Mouse (Mus musculus): ENCODE results near the gene C77080.

Gene C77080

GRCm38 (mm10) chr4:129212486-129212885 is 48.7 kb downstream of the C77080 start:
- peak; percentile 48 to 59 for DNase-seq

GRCm38 (mm10) chr4:129211461-129211860 is 49.7 kb downstream of the C77080 start:
- DNase-seq, result peak; percentile 55 to 65

- DNase-seq, result no peak
These were observed 51.7 kb downstream of the C77080 start for GRCm38 (mm10) chr4:129209504-129209903.

- no peak for DNase-seq
These were observed 54.4 kb downstream of the C77080 start for GRCm38 (mm10) chr4:129206792-129207191.

- no peak for DNase-seq
These were observed 56.5 kb downstream of the C77080 start for GRCm38 (mm10) chr4:129204655-129205054.

- no peak for DNase-seq
These were observed 63.7 kb downstream of the C77080 start for GRCm38 (mm10) chr4:129197514-129197913.

GRCm38 (mm10) chr4:129194280-129194679 is 66.9 kb downstream of the C77080 start:
- no peak for DNase-seq

- no peak for DNase-seq
These were observed 69.5 kb downstream of the C77080 start for GRCm38 (mm10) chr4:129191691-129192090.

- peak in 1 of 2 experiments; percentile 20 for DNase-seq
These were observed 70.7 kb downstream of the C77080 start for GRCm38 (mm10) chr4:129190538-129190937.

- peak; percentile 98 to 99 for DNase-seq
These were observed 71.4 kb downstream of the C77080 start, which contains the start of the genes S100pbp and Yars for GRCm38 (mm10) chr4:129189542-129190519. S100pbp (minus strand) TSS chr4:129189727. Yars (plus strand) TSS chr4:129189760.

- peak; percentile 60 to 74 for DNase-seq
These were observed 72.2 kb downstream of the C77080 start for GRCm38 (mm10) chr4:129188803-129189541.

GRCm38 (mm10) chr4:129188041-129188659 is 73.1 kb downstream of the C77080 start:
- DNase-seq, result no peak

- DNase-seq, result no peak
These were observed 81.6 kb downstream of the C77080 start for GRCm38 (mm10) chr4:129179560-129179959.

- no peak for DNase-seq
These were observed 88.7 kb downstream of the C77080 start for GRCm38 (mm10) chr4:129172529-129172928.

Data from kidney, postnatal 4 days (tissue).